Mouse (Mus musculus) kidney, embryonic 15.5 days (tissue): ENCODE measurements around the gene Wdr19. TPM values are rescaled to one million over a fixed set of nuclear protein-coding genes. Genes with fewer than 3 reads are reported as not detected.
"Not testable (repeated sequence)": the region's sequence is repeated elsewhere in the genome, so short reads cannot be mapped to it uniquely, and the experiment has no call there.

Experiments used
- ATAC-seq: fragments of 200-750 bp; cut with Nextera tagmentation; replicated peaks from 2 replicates; pipeline ENCODE4 v1.8.0; 2017; ENCODE audit warnings: moderate TSS enrichment; ENCODE audit not compliant: low FRiP score
- H3K27ac ChIP-seq: fragments of 300-500 bp; sonication (generic); 2 replicates; pipeline ENCODE4 v1.5.1; 2015; ENCODE audit warnings: mild to moderate bottlenecking, inconsistent platforms
- H3K27me3 ChIP-seq: fragments of 300-500 bp; sonication (generic); 2 replicates; pipeline ENCODE4 v1.6.1; 2015; ENCODE audit warnings: inconsistent platforms
- H3K36me3 ChIP-seq: fragments of 300-500 bp; sonication (generic); 2 replicates; pipeline ENCODE4 v1.6.1; 2015; ENCODE audit warnings: inconsistent platforms
- H3K4me1 ChIP-seq: fragments of 300-500 bp; sonication (generic); 2 replicates; pipeline ENCODE4 v1.6.1; 2015; ENCODE audit warnings: inconsistent platforms
- H3K4me2 ChIP-seq: fragments of 300-500 bp; sonication (generic); 2 replicates; pipeline ENCODE4 v1.6.1; 2015; ENCODE audit warnings: moderate library complexity, mild to moderate bottlenecking, inconsistent platforms
- H3K4me3 ChIP-seq: fragments of 300-500 bp; sonication (generic); replicated peaks from 2 replicates; pipeline ENCODE4 v1.5.1; 2015; ENCODE audit warnings: mild to moderate bottlenecking, inconsistent platforms
- H3K9ac ChIP-seq: fragments of 300-500 bp; sonication (generic); 2 replicates; pipeline ENCODE4 v1.6.1; 2015; ENCODE audit warnings: mild to moderate bottlenecking, inconsistent platforms
- H3K9me3 ChIP-seq: fragments of 300-500 bp; sonication (generic); replicated peaks from 2 replicates; pipeline ENCODE4 v1.6.1; 2016; ENCODE audit warnings: inconsistent platforms
- WGBS: fragments of 180-500 bp; shearing (Covaris S2); methylation state at CpG from one replicate; pipeline ENCODE4 v1.1.7; 2015; ENCODE audit warnings: mixed read lengths; 5-methylcytosine and 5-hydroxymethylcytosine counted together
- polyA plus RNA-seq: library from polyadenylated mRNA; unstranded; fragments of >200 nt; fragmentation: Nextera tagmentation; extraction: Ambion mirVana; gene quantifications from 2 replicates; pipeline ENCODE4 v1.2.1, GENCODE M21; 2015

Wdr19 gene
- polyA plus RNA-seq, 1 experiment from 2014 or later, result 9.9 TPM

DNA sequence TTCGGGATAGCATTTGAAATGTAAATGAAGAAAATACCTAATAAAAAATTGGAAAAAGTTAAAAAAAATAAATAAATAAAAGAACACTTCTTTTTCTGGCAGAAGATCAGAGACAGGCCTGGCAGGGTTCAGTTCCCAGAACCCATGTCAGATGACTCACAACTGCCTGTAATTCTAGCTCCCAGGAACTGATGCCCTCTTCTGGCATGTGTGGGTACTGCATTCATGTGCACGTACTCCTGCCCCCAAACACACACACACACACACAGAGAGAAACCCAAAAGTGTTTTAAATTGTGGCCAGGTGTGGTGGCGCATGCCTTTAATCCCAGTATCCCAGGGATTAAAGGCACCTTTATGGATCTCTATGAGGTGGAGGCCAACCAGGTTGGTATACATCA, 84.7 kb downstream of the Wdr19 start:
- no peak overlapping the region for H3K4me3 ChIP-seq
- no peak overlapping the region for H3K4me2 ChIP-seq
- WGBS, result 100% methylated on average over 3 of the region's 3 CpGs
- H3K9me3 ChIP-seq, result no peaks in the 10 kb centered on the region
- H3K36me3 ChIP-seq, result peaks cover 78% of the 10 kb centered on the region
- no peak for ATAC-seq
- no peak overlapping the region for H3K27ac ChIP-seq
- no peak overlapping the region for H3K9ac ChIP-seq
- H3K4me1 ChIP-seq, result no peaks in the 10 kb centered on the region
- no peaks in the 10 kb centered on the region for H3K27me3 ChIP-seq

DNA sequence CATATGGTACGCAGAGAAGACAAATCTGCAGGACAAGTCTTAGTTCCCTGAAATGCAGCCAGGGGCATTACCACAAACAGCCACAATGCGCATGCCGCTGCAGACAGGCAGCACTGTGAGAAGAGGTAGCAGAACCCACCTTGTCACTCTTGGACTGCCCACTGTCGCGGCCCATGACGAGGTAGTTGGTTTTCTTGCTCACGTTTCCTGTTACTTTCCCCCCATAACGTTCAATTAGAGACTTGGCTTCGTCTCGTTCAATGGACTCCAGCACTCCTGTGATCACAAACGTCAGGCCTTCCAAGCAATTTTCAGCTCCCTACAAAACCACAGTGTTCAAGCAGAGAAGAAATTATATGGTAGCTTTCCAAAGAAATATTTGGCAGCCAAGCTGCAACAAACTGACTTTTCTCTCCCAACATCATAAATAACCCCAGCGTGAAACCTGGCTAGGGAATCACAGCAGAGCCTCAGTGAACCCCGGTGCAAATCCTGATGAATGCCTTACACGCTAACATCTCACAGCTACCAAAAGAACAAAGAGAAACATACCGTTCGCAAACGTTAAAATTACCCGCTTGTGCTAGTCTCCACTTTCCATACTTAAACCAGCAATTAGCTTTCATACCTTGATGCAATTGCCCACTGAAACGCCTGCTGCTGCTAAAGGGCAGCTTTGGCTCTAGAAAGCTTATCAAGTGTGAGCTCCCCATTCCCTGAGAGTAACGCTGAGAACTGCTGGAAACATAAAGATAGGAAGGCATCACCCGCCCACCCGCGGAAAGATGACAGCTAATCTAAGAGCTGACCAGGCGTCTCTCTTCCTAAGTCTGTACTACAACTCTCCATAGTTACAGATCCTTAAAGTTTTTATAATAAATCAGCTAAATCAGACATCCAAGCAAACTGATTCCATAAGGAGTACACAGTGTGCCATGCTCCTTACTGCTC, 88.5 kb downstream of the Wdr19 start:
- Histone ChIP-seq H3K4me1 (no peaks in the 10 kb centered on the region), H3K36me3 (peaks cover 91% of the 10 kb centered on the region), H3K27ac (no peak overlapping the region), H3K4me2 (no peak overlapping the region), H3K27me3 (no peaks in the 10 kb centered on the region), H3K9ac (no peak overlapping the region), H3K9me3 (no peaks in the 10 kb centered on the region), H3K4me3 (no peak overlapping the region)
- ATAC-seq, result no peak
- 86% methylated on average over 24 of the region's 24 CpGs for WGBS

- not testable (repeated sequence) for H3K9ac ChIP-seq, H3K27ac ChIP-seq, H3K27me3 ChIP-seq, H3K9me3 ChIP-seq, H3K4me2 ChIP-seq, ATAC-seq, H3K4me3 ChIP-seq, H3K4me1 ChIP-seq
- peaks cover 92% of the 10 kb centered on the region for H3K36me3 ChIP-seq
- WGBS, result 85% methylated on average over 8 of the region's 8 CpGs
Observed at GRCm38 (mm10) chr5:65289009-65289408, 89.5 kb downstream of the Wdr19 start.

DNA sequence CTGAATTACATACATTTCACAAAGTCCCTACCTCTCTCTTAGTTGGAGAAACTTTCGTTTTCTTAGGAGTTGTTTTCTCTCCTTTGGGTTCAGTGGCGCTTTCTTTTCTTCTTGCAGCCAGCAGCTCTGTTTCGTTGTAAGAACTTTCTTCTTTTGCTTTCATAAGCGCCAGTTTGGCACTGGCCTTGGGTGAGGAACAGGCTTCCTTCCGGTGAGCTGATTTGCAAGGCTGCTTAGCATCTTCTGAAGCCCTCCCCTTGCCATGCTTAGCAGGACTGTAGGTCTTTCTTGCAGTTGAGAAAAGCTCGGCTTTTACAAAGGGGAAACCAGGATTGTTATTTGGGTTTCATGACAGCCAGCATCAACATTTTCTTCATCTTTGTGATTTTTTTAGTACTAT, 94.1 kb downstream of the Wdr19 start:
- Histone ChIP-seq H3K4me1 (no peaks in the 10 kb centered on the region), H3K27me3 (no peaks in the 10 kb centered on the region), H3K36me3 (peaks cover 89% of the 10 kb centered on the region), H3K4me2 (no peak overlapping the region), H3K27ac (no peak overlapping the region), H3K9ac (no peak overlapping the region), H3K9me3 (no peaks in the 10 kb centered on the region), H3K4me3 (no peak overlapping the region)
- ATAC-seq, result no peak
- 92% methylated on average over 6 of the region's 6 CpGs for WGBS

DNA sequence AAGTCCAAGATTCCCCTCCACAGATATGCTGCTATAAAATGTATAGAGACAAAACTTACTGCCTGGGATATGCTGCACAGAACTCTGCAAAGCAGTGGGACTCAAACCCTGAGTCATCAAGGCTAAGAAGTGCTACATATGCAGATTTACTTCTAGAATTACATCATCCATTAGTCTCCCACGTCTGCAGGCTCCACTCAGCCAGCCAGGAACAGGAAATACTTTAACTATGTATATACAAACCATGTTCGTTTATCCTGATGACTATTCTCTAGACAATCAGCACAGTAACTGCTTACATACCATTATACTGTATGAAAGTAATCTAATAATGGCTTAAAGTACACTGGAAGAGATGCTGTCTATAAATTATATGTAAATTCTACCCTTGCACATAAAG, 94.8 kb downstream of the Wdr19 start:
- 35% methylated on average over 2 of the region's 2 CpGs for WGBS
- H3K9me3 ChIP-seq, result no peaks in the 10 kb centered on the region
- no peaks in the 10 kb centered on the region for H3K4me1 ChIP-seq
- H3K36me3 ChIP-seq, result peaks cover 88% of the 10 kb centered on the region
- no peak overlapping the region for H3K27ac ChIP-seq
- H3K9ac ChIP-seq, result no peak overlapping the region
- H3K4me3 ChIP-seq, result no peak overlapping the region
- H3K27me3 ChIP-seq, result no peaks in the 10 kb centered on the region
- ATAC-seq, result no peak
- no peak overlapping the region for H3K4me2 ChIP-seq

DNA sequence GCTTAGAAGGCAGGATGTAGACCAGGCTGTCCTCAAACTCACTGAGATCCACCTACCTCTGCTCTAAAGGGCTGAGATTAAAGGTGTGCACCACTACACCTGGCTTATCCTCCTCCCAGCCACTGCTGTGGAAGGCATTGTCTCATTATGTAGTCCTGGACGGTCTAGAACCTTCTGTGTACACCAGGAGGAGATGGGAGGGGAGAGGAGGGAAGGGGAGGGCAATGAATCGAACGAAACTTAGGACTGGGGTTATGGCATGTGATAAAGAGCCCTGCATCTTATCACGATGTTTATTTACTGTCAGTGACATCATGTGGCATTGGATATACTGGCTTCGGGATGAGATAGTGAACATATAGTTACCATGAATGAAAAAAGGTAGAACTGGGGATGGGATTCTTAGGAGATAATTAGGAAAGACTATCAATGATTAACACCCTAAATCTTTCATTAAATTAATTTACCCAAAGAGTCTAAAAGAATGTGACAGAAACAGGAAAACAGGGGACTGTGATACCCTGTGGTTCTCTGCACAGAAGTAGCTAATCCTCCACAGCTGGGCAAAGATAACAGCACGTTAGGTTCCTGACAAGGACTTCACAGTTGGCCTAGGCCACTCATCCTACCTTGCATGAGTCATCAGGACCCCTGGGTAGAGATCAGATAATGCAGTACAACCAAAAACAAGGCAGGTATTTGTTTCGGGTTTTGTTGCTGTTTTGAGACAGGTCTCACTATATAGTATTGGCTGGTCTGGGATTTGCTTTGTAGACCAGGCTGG, 98.9 kb downstream of the Wdr19 start:
- Histone ChIP-seq H3K27ac (no peak overlapping the region), H3K36me3 (peaks cover 79% of the 10 kb centered on the region), H3K27me3 (no peaks in the 10 kb centered on the region), H3K4me2 (no peak overlapping the region), H3K9me3 (no peaks in the 10 kb centered on the region), H3K4me3 (no peak overlapping the region), H3K4me1 (no peaks in the 10 kb centered on the region), H3K9ac (no peak overlapping the region)
- ATAC-seq, result no peak
- 83% methylated on average over 7 of the region's 7 CpGs for WGBS

DNA sequence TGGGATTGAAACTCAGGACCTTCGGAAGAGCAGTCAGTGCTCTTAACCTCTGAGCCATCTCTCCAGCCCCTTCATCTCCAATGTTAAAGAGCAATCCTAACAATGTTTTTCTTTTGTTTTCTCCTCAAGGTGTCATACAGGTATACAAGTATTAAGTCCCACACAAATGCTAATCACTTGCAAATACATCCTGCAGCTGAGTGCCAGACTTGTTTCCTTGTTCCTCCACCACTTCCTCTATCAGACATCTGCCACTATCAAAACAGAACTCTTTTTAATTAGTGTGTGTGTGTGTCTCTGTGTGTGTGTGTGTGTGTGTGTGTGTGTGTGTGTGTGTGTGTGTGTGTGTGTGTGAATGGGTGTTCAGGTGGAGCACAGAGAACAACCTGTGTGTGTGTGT, 100.1 kb downstream of the Wdr19 start:
- H3K4me2 ChIP-seq, H3K27ac ChIP-seq, H3K9me3 ChIP-seq, H3K9ac ChIP-seq, H3K4me1 ChIP-seq, ATAC-seq, H3K4me3 ChIP-seq, H3K27me3 ChIP-seq: not testable (repeated sequence)
- WGBS, result 90% methylated on average over 1 of the region's 1 CpGs
- H3K36me3 ChIP-seq, result peaks cover 75% of the 10 kb centered on the region

DNA sequence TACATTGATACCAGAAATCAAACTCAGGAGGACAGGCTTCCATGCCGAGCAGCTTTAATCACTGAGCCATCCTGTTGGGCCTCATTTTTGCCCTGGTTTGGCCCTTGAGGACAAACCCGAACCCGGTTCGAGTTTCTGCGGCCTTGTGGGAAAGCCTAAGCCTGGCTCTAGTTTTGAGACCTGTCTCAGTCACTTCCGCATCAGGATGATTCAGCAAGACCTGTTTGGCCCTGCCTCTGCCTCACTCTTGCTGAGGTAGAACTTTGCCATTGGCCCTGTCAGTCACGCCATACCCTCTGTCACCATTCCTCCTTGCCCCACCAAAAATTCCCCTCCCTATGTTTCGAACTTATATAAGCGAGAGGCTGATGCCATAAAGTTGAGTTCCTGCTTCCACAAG, 100.6 kb downstream of the Wdr19 start:
- WGBS, result 89% methylated on average over 9 of the region's 9 CpGs
- no peak overlapping the region for H3K4me2 ChIP-seq
- H3K27me3 ChIP-seq, result no peaks in the 10 kb centered on the region
- H3K4me3 ChIP-seq, result no peak overlapping the region
- ATAC-seq, result no peak
- no peak overlapping the region for H3K9ac ChIP-seq
- H3K27ac ChIP-seq, result no peak overlapping the region
- H3K36me3 ChIP-seq, result peaks cover 75% of the 10 kb centered on the region
- H3K4me1 ChIP-seq, result no peaks in the 10 kb centered on the region
- no peaks in the 10 kb centered on the region for H3K9me3 ChIP-seq

DNA sequence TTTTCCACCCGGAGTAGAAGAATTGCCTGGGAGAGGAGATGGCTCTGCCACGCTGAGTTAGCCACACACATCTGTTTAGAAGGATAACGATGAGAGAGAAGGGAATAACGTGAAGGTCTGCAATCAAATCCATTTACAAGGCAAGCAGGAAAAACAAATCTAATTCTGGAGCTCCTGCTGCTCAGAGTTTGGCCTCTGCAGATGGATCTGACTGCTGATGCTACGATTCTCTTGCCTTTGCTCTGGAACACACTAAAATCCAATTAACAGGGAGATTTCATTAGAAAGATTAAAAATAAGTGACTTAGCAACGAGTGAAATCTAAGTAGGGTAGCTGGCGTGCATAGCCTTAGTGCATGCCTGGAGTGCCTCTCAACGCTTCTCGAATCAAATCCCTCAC, 106.0 kb downstream of the Wdr19 start:
- no peak overlapping the region for H3K27ac ChIP-seq
- ATAC-seq, result no peak
- no peak overlapping the region for H3K4me2 ChIP-seq
- H3K9me3 ChIP-seq, result no peaks in the 10 kb centered on the region
- H3K4me3 ChIP-seq, result no peak overlapping the region
- peaks cover 73% of the 10 kb centered on the region for H3K36me3 ChIP-seq
- WGBS, result 83% methylated on average over 9 of the region's 9 CpGs
- no peaks in the 10 kb centered on the region for H3K4me1 ChIP-seq
- H3K9ac ChIP-seq, result no peak overlapping the region
- no peaks in the 10 kb centered on the region for H3K27me3 ChIP-seq

DNA sequence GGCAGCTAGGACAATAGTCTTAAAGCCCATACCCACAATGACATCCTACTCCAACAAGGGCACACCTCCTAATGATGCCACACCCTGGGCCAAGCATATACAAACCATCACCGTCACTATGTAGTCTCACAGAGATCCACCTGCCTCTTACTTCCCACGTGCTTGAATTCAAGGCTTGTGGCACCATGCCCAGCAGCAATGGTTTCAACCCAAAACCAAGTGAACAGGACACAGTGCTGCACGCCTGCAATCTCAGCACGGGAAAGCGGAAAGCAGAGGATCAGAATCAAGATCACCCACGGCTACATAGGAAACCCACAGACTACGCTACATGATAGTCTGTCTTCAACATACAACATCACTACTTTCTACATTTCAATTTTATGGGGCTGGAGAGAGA, 108.7 kb downstream of the Wdr19 start:
- Histone ChIP-seq H3K4me1 (no peaks in the 10 kb centered on the region), H3K27ac (no peak overlapping the region), H3K9ac (no peak overlapping the region), H3K27me3 (no peaks in the 10 kb centered on the region), H3K4me3 (no peak overlapping the region), H3K9me3 (no peaks in the 10 kb centered on the region), H3K36me3 (peaks cover 75% of the 10 kb centered on the region), H3K4me2 (no peak overlapping the region)
- ATAC-seq, result no peak
- WGBS, result 97% methylated on average over 7 of the region's 7 CpGs

- ATAC-seq, result no peak
- WGBS, result 97% methylated on average over 3 of the region's 3 CpGs
- Histone ChIP-seq H3K9ac (no peak overlapping the region), H3K27me3 (no peaks in the 10 kb centered on the region), H3K4me3 (no peak overlapping the region), H3K27ac (no peak overlapping the region), H3K36me3 (peaks cover 77% of the 10 kb centered on the region), H3K4me1 (no peaks in the 10 kb centered on the region), H3K4me2 (no peak overlapping the region), H3K9me3 (no peaks in the 10 kb centered on the region)
Observed at GRCm38 (mm10) chr5:65308866-65309265, 109.4 kb downstream of the Wdr19 start.
